Mouse (Mus musculus): ENCODE measurements around the gene Fbxw27. TPM values are rescaled to one million over a fixed set of nuclear protein-coding genes. Genes with fewer than 3 reads are reported as not detected.
"Not testable (repeated sequence)": the region's sequence is repeated elsewhere in the genome, so short reads cannot be mapped to it uniquely, and the experiment has no call there.

Gene Fbxw27
- polyA plus RNA-seq (2015; fragmentation: Nextera tagmentation; extraction: Ambion mirVana) = not detected in 2 replicates

GRCm38 (mm10) chr9:109790570-109790969, at the start of gene Fbxw27:
TSS of gene Fbxw27 (minus strand) at chr9:109790670.
- not testable (repeated sequence) for H3K4me2 ChIP-seq (ENCODE audit: low read depth, low read length); ATAC-seq (ENCODE audit: insufficient read depth, low FRiP score); H3K36me3 ChIP-seq (ENCODE audit: control insufficient read depth, insufficient read depth, low read length); H3K27me3 ChIP-seq (ENCODE audit: control insufficient read depth, insufficient read depth, low read length); H3K4me3 ChIP-seq (replicated peaks; ENCODE audit: low read length); H3K9ac ChIP-seq (ENCODE audit: low read length); H3K4me1 ChIP-seq (ENCODE audit: control insufficient read depth, insufficient read depth, low read length); H3K9me3 ChIP-seq (replicated peaks; ENCODE audit: control insufficient read depth, low read length); H3K27ac ChIP-seq (ENCODE audit: low read length)
- 80% methylated on average over 4 of the region's 4 CpGs for WGBS

DNA sequence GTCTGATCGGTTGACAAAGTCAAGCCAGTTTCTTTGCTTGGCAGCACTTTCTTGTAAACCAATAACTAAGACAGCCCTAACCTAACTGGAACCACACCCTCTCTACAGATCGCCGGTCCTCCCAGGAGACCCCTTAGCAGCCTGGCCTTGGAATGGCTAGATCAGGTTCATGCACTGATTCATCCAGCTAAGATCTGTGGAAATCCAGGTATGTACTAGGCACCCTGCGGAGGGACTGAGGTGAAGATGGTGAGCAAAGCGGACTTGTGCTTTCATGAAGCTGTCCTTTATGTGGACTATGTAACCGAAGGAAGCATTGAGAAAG, 42.6 kb upstream of the Fbxw27 start:
- Histone ChIP-seq H3K9ac (ENCODE audit: low read length) (peak overlapping the region; percentile 83), H3K4me3 (replicated peaks; ENCODE audit: low read length) (peak overlapping the region; percentile 74), H3K9me3 (replicated peaks; ENCODE audit: control insufficient read depth, low read length) (no peaks in the 10 kb centered on the region), H3K4me2 (ENCODE audit: low read depth, low read length) (peak overlapping the region; percentile 93), H3K4me1 (ENCODE audit: control insufficient read depth, insufficient read depth, low read length) (peaks cover 8% of the 10 kb centered on the region; the same call in 1 of the 2 replicates), H3K36me3 (ENCODE audit: control insufficient read depth, insufficient read depth, low read length) (no peaks in the 10 kb centered on the region; the same call in 1 of the 2 replicates), H3K27me3 (ENCODE audit: control insufficient read depth, insufficient read depth, low read length) (no peaks in the 10 kb centered on the region), H3K27ac (ENCODE audit: low read length) (peak overlapping the region; percentile 77; the same call in 1 of the 2 replicates)
- WGBS = 9% methylated on average over 6 of the region's 6 CpGs
- ATAC-seq (ENCODE audit: insufficient read depth, low FRiP score) = peak; percentile 49

GRCm38 (mm10) chr9:109832391-109833087, 42.1 kb upstream of the Fbxw27 start, which contains the start of gene Nme6:
TSS of gene Nme6 (plus strand) at chr9:109832749.
- H3K4me3 ChIP-seq (replicated peaks; ENCODE audit: low read length) = peak within 1 kb of the TSS; percentile 74
- peak within 1 kb of the TSS; percentile 83 for H3K9ac ChIP-seq (ENCODE audit: low read length)
- peak within 1 kb of the TSS; percentile 77 for H3K27ac ChIP-seq (ENCODE audit: low read length)
- no peaks in the 10 kb centered on the region for H3K9me3 ChIP-seq (replicated peaks; ENCODE audit: control insufficient read depth, low read length)
- ATAC-seq (ENCODE audit: insufficient read depth, low FRiP score) = peak; percentile 95
- WGBS = under 1% methylated on average over 32 of the region's 32 CpGs
- no peaks in the 10 kb centered on the region for H3K27me3 ChIP-seq (ENCODE audit: control insufficient read depth, insufficient read depth, low read length)
- peak within 1 kb of the TSS; percentile 93 for H3K4me2 ChIP-seq (ENCODE audit: low read depth, low read length)
- H3K4me1 ChIP-seq (ENCODE audit: control insufficient read depth, insufficient read depth, low read length) = peaks cover 8% of the 10 kb centered on the region; the same call in 1 of the 2 replicates
- no peaks in the 10 kb centered on the region; the same call in 1 of the 2 replicates for H3K36me3 ChIP-seq (ENCODE audit: control insufficient read depth, insufficient read depth, low read length)

GRCm38 (mm10) chr9:109826181-109826580, 35.7 kb upstream of the Fbxw27 start:
- H3K4me3 ChIP-seq (replicated peaks; ENCODE audit: low read length) = no peak overlapping the region
- no peaks in the 10 kb centered on the region for H3K27me3 ChIP-seq (ENCODE audit: control insufficient read depth, insufficient read depth, low read length)
- H3K4me1 ChIP-seq (ENCODE audit: control insufficient read depth, insufficient read depth, low read length) = no peaks in the 10 kb centered on the region
- H3K9me3 ChIP-seq (replicated peaks; ENCODE audit: control insufficient read depth, low read length) = no peaks in the 10 kb centered on the region
- no peak for ATAC-seq (ENCODE audit: insufficient read depth, low FRiP score)
- no peak overlapping the region for H3K27ac ChIP-seq (ENCODE audit: low read length)
- H3K9ac ChIP-seq (ENCODE audit: low read length) = no peak overlapping the region
- H3K4me2 ChIP-seq (ENCODE audit: low read depth, low read length) = no peak overlapping the region
- 70% methylated on average over 5 of the region's 5 CpGs for WGBS
- H3K36me3 ChIP-seq (ENCODE audit: control insufficient read depth, insufficient read depth, low read length) = no peaks in the 10 kb centered on the region; the same call in 1 of the 2 replicates

GRCm38 (mm10) chr9:109825739-109826138, 35.3 kb upstream of the Fbxw27 start:
- H3K4me3 ChIP-seq (replicated peaks; ENCODE audit: low read length) = no peak overlapping the region
- H3K9ac ChIP-seq (ENCODE audit: low read length) = no peak overlapping the region
- 67% methylated on average over 4 of the region's 4 CpGs for WGBS
- no peak overlapping the region for H3K27ac ChIP-seq (ENCODE audit: low read length)
- ATAC-seq (ENCODE audit: insufficient read depth, low FRiP score) = no peak
- H3K4me2 ChIP-seq (ENCODE audit: low read depth, low read length) = no peak overlapping the region
- H3K9me3 ChIP-seq (replicated peaks; ENCODE audit: control insufficient read depth, low read length) = no peaks in the 10 kb centered on the region
- H3K36me3 ChIP-seq (ENCODE audit: control insufficient read depth, insufficient read depth, low read length) = no peaks in the 10 kb centered on the region
- no peaks in the 10 kb centered on the region for H3K27me3 ChIP-seq (ENCODE audit: control insufficient read depth, insufficient read depth, low read length)
- no peaks in the 10 kb centered on the region for H3K4me1 ChIP-seq (ENCODE audit: control insufficient read depth, insufficient read depth, low read length)

- Histone ChIP-seq H3K9ac (ENCODE audit: low read length) (no peak overlapping the region), H3K4me3 (replicated peaks; ENCODE audit: low read length) (no peak overlapping the region), H3K27me3 (ENCODE audit: control insufficient read depth, insufficient read depth, low read length) (no peaks in the 10 kb centered on the region), H3K36me3 (ENCODE audit: control insufficient read depth, insufficient read depth, low read length) (no peaks in the 10 kb centered on the region), H3K27ac (ENCODE audit: low read length) (no peak overlapping the region), H3K4me2 (ENCODE audit: low read depth, low read length) (no peak overlapping the region), H3K9me3 (replicated peaks; ENCODE audit: control insufficient read depth, low read length) (no peaks in the 10 kb centered on the region), H3K4me1 (ENCODE audit: control insufficient read depth, insufficient read depth, low read length) (no peaks in the 10 kb centered on the region)
- 38% methylated on average over 6 of the region's 6 CpGs for WGBS
- no peak for ATAC-seq (ENCODE audit: insufficient read depth, low FRiP score)
Observed at GRCm38 (mm10) chr9:109816341-109816740, 25.9 kb upstream of the Fbxw27 start.

DNA sequence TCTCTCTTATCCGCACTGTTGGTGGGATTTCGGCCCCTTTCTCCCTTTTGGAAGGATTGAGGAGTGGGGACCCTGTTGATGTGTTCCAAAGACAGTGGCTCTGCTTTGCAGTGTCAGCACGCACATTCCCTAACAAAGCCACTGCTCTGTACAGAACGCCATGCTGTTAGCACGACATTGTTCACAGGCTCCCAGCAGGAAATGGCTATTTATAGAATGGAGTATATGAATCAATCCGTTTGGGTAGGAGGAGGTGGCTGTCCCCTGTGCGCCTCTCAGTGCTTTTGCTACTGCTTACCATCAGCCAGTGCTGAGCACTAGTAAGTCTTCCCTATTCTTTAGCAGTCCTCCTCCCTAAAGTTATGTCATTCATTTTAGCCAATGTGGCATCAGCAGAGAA, 23.0 kb upstream of the Fbxw27 start:
- ATAC-seq (ENCODE audit: insufficient read depth, low FRiP score) = no peak
- no peaks in the 10 kb centered on the region for H3K36me3 ChIP-seq (ENCODE audit: control insufficient read depth, insufficient read depth, low read length)
- H3K9ac ChIP-seq (ENCODE audit: low read length) = no peak overlapping the region
- H3K27me3 ChIP-seq (ENCODE audit: control insufficient read depth, insufficient read depth, low read length) = no peaks in the 10 kb centered on the region
- H3K9me3 ChIP-seq (replicated peaks; ENCODE audit: control insufficient read depth, low read length) = no peaks in the 10 kb centered on the region
- no peak overlapping the region for H3K27ac ChIP-seq (ENCODE audit: low read length)
- 47% methylated on average over 7 of the region's 7 CpGs for WGBS
- H3K4me3 ChIP-seq (replicated peaks; ENCODE audit: low read length) = no peak overlapping the region
- H3K4me1 ChIP-seq (ENCODE audit: control insufficient read depth, insufficient read depth, low read length) = no peaks in the 10 kb centered on the region
- H3K4me2 ChIP-seq (ENCODE audit: low read depth, low read length) = no peak overlapping the region

DNA sequence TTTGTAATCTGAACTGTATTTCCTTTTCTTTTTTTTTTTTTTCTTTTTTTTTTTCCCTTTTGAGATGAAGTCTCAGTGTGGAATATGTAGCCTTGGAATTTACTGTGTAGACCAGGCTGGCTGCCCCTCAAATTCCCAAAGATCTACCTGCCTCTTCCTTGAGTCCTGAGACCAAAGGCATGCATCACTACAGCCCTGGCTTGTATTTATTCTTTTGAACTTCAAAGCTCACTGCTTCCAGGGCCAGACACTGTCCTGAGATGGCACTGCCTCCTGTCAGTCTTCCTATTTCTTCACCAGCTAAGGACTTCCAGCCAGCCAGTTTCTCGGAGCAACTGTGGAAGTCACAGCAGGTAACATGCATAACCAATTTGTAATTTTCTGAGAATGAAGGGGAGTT, 21.5 kb upstream of the Fbxw27 start, which contains the start of gene Spink8:
Spink8 (plus strand) TSS at position 301 of the 400 bp plus-strand sequence.
- WGBS = 64% methylated on average over 1 of the region's 1 CpGs
- no peak within 1 kb of the TSS for H3K27ac ChIP-seq (ENCODE audit: low read length)
- H3K9me3 ChIP-seq (replicated peaks; ENCODE audit: control insufficient read depth, low read length) = no peaks in the 10 kb centered on the region
- ATAC-seq (ENCODE audit: insufficient read depth, low FRiP score) = no peak
- H3K36me3 ChIP-seq (ENCODE audit: control insufficient read depth, insufficient read depth, low read length) = no peaks in the 10 kb centered on the region
- H3K27me3 ChIP-seq (ENCODE audit: control insufficient read depth, insufficient read depth, low read length) = no peaks in the 10 kb centered on the region
- H3K4me2 ChIP-seq (ENCODE audit: low read depth, low read length) = no peak within 1 kb of the TSS
- no peaks in the 10 kb centered on the region for H3K4me1 ChIP-seq (ENCODE audit: control insufficient read depth, insufficient read depth, low read length)
- no peak within 1 kb of the TSS for H3K4me3 ChIP-seq (replicated peaks; ENCODE audit: low read length)
- H3K9ac ChIP-seq (ENCODE audit: low read length) = no peak within 1 kb of the TSS

GRCm38 (mm10) chr9:109807898-109808297, 17.4 kb upstream of the Fbxw27 start:
- no peaks in the 10 kb centered on the region for H3K9me3 ChIP-seq (replicated peaks; ENCODE audit: control insufficient read depth, low read length)
- 27% methylated on average over 3 of the region's 3 CpGs for WGBS
- no peak overlapping the region for H3K9ac ChIP-seq (ENCODE audit: low read length)
- H3K4me1 ChIP-seq (ENCODE audit: control insufficient read depth, insufficient read depth, low read length) = no peaks in the 10 kb centered on the region
- no peak overlapping the region for H3K27ac ChIP-seq (ENCODE audit: low read length)
- no peak for ATAC-seq (ENCODE audit: insufficient read depth, low FRiP score)
- H3K4me3 ChIP-seq (replicated peaks; ENCODE audit: low read length) = no peak overlapping the region
- no peaks in the 10 kb centered on the region for H3K36me3 ChIP-seq (ENCODE audit: control insufficient read depth, insufficient read depth, low read length)
- no peak overlapping the region for H3K4me2 ChIP-seq (ENCODE audit: low read depth, low read length)
- H3K27me3 ChIP-seq (ENCODE audit: control insufficient read depth, insufficient read depth, low read length) = no peaks in the 10 kb centered on the region

Data from stomach, embryonic 16.5 days (tissue).